Mouse (Mus musculus) hindbrain, embryonic 14.5 days (tissue): ENCODE measurements around the gene Gm38394. TPM values are rescaled to one million over a fixed set of nuclear protein-coding genes. Genes with fewer than 3 reads are reported as not detected.

ENCODE experiments used
- ATAC-seq: fragments of 200-750 bp; cut with Nextera tagmentation; 2 replicates; pipeline ENCODE4 v1.8.0; 2017; ENCODE audit warnings: moderate number of reproducible peaks, mild to moderate bottlenecking, moderate TSS enrichment, moderate library complexity; ENCODE audit not compliant: low FRiP score
- DNase-seq: peaks from one replicate; pipeline ENCODE4 v3.0.0-alpha.2; 2015; ENCODE audit warnings: low spot score
- H3K27ac ChIP-seq: fragments of 300-500 bp; sonication (generic); 2 replicates; pipeline ENCODE4 v1.5.1; 2014; ENCODE audit warnings: mild to moderate bottlenecking, moderate library complexity
- H3K27me3 ChIP-seq: fragments of 300-500 bp; sonication (generic); 2 replicates; pipeline ENCODE4 v1.6.1; 2014; ENCODE audit warnings: mild to moderate bottlenecking, low read length, mixed read lengths; ENCODE audit not compliant: control insufficient read depth, insufficient read depth
- H3K36me3 ChIP-seq: fragments of 300-500 bp; sonication (generic); replicated peaks from 2 replicates; pipeline ENCODE4 v1.6.1; 2014; ENCODE audit not compliant: control insufficient read depth, insufficient read depth
- H3K4me1 ChIP-seq: fragments of 300-500 bp; sonication (generic); replicated peaks from 2 replicates; pipeline ENCODE4 v1.6.1; 2014; ENCODE audit warnings: antibody characterized with exemption, low read length, mixed read lengths; ENCODE audit not compliant: control insufficient read depth, insufficient read depth
- H3K4me2 ChIP-seq: fragments of 300-500 bp; sonication (generic); replicated peaks from 2 replicates; pipeline ENCODE4 v1.6.1; 2014; ENCODE audit warnings: mild to moderate bottlenecking, moderate library complexity
- H3K4me3 ChIP-seq: fragments of 300-500 bp; sonication (generic); replicated peaks from 2 replicates; pipeline ENCODE4 v1.5.1; 2014; ENCODE audit warnings: mild to moderate bottlenecking, low read length
- H3K9ac ChIP-seq: fragments of 300-500 bp; sonication (generic); 2 replicates; pipeline ENCODE4 v1.6.1; 2014
- H3K9me3 ChIP-seq: fragments of 300-500 bp; sonication (generic); 2 replicates; pipeline ENCODE4 v1.6.1; 2016; ENCODE audit warnings: low read length; ENCODE audit not compliant: control insufficient read depth
- WGBS: fragments of 180-500 bp; shearing (Covaris S2); extraction: QIAGEN DNeasy Blood & Tissue Kit; methylation state at CpG from one replicate; pipeline ENCODE4 v1.1.7; 2014; 5-methylcytosine and 5-hydroxymethylcytosine counted together
- polyA plus RNA-seq: library from polyadenylated mRNA; unstranded; fragments of >200 nt; fragmentation: Nextera tagmentation; extraction: Ambion mirVana; gene quantifications from 2 replicates; pipeline ENCODE4 v1.2.1, GENCODE M21; 2014

Gm38394 gene
- polyA plus RNA-seq, 1 experiment from 2014 or later: 5.6 TPM

- Histone ChIP-seq H3K9me3 (no peaks in the 10 kb centered on the region), H3K9ac (no peak overlapping the region), H3K4me3 (no peak overlapping the region), H3K4me2 (no peak overlapping the region), H3K4me1 (0 out of 2 replicates have a peak, but pooled peaks cover 5% of the 10 kb centered on the region), H3K36me3 (no peaks in the 10 kb centered on the region), H3K27me3 (no peaks in the 10 kb centered on the region), H3K27ac (no peak overlapping the region)
- no peak for ATAC-seq
- WGBS: 45% methylated on average over 4 of the region's 4 CpGs
- no peak for DNase-seq
Observed at GRCm38 (mm10) chr1:133692195-133692594, 31.1 kb upstream of the Gm38394 start.

- ATAC-seq: no peak
- Histone ChIP-seq H3K36me3 (no peaks in the 10 kb centered on the region), H3K4me2 (no peak overlapping the region), H3K4me1 (0 out of 2 replicates have a peak, but pooled peaks cover 5% of the 10 kb centered on the region), H3K9me3 (no peaks in the 10 kb centered on the region), H3K4me3 (no peak overlapping the region), H3K9ac (no peak overlapping the region), H3K27me3 (no peaks in the 10 kb centered on the region), H3K27ac (no peak overlapping the region)
- WGBS: 92% methylated on average over 6 of the region's 6 CpGs
- DNase-seq: no peak
Observed at GRCm38 (mm10) chr1:133691046-133691445, 29.9 kb upstream of the Gm38394 start.

GRCm38 (mm10) chr1:133689897-133690296, 28.8 kb upstream of the Gm38394 start, which contains the start of gene Lax1:
Gene Lax1, minus strand, starts transcription at chr1:133690108.
- 60% methylated on average over 6 of the region's 6 CpGs for WGBS
- no peak for DNase-seq
- no peak for ATAC-seq

GRCm38 (mm10) chr1:133688301-133688700, 27.2 kb upstream of the Gm38394 start:
- H3K9me3 ChIP-seq: no peaks in the 10 kb centered on the region
- DNase-seq: no peak
- ATAC-seq: no peak
- H3K27me3 ChIP-seq: no peaks in the 10 kb centered on the region
- H3K27ac ChIP-seq: no peak overlapping the region
- no peaks in the 10 kb centered on the region for H3K36me3 ChIP-seq
- H3K4me2 ChIP-seq: no peak overlapping the region
- 79% methylated on average over 7 of the region's 7 CpGs for WGBS
- no peaks in the 10 kb centered on the region for H3K4me1 ChIP-seq
- H3K9ac ChIP-seq: no peak overlapping the region
- no peak overlapping the region for H3K4me3 ChIP-seq

More at GRCm38 (mm10) chr1:133689897-133690296, 28.8 kb upstream of the Gm38394 start, which contains the start of gene Lax1:
- Histone ChIP-seq H3K4me3 (no peak within 1 kb of the TSS), H3K36me3 (no peaks in the 10 kb centered on the region), H3K9ac (no peak within 1 kb of the TSS), H3K4me2 (no peak within 1 kb of the TSS), H3K27me3 (no peaks in the 10 kb centered on the region), H3K9me3 (no peaks in the 10 kb centered on the region), H3K27ac (no peak within 1 kb of the TSS), H3K4me1 (no peaks in the 10 kb centered on the region)

GRCm38 (mm10) chr1:133685749-133686519, 24.8 kb upstream of the Gm38394 start:
- Histone ChIP-seq H3K27me3 (no peaks in the 10 kb centered on the region), H3K9me3 (no peaks in the 10 kb centered on the region), H3K4me2 (no peak overlapping the region), H3K27ac (no peak overlapping the region), H3K36me3 (no peaks in the 10 kb centered on the region), H3K4me3 (no peak overlapping the region), H3K9ac (no peak overlapping the region), H3K4me1 (no peaks in the 10 kb centered on the region)
- no peak for ATAC-seq
- 82% methylated on average over 10 of the region's 10 CpGs for WGBS
- no peak for DNase-seq

GRCm38 (mm10) chr1:133671801-133672200, 10.7 kb upstream of the Gm38394 start:
- DNase-seq (no peak), ATAC-seq (no peak)
- H3K9me3 ChIP-seq: no peaks in the 10 kb centered on the region
- H3K9ac ChIP-seq: no peak overlapping the region
- H3K36me3 ChIP-seq: no peaks in the 10 kb centered on the region
- no peak overlapping the region for H3K27ac ChIP-seq
- H3K27me3 ChIP-seq: no peaks in the 10 kb centered on the region
- 75% methylated on average over 3 of the region's 3 CpGs for WGBS
- H3K4me3 ChIP-seq: no peak overlapping the region
- H3K4me1 ChIP-seq: no peaks in the 10 kb centered on the region
- H3K4me2 ChIP-seq: no peak overlapping the region

GRCm38 (mm10) chr1:133671266-133671665, 10.1 kb upstream of the Gm38394 start:
- no peak for ATAC-seq
- no peak overlapping the region for H3K4me3 ChIP-seq
- WGBS: 88% methylated on average over 3 of the region's 3 CpGs
- H3K4me1 ChIP-seq: no peaks in the 10 kb centered on the region
- no peak for DNase-seq
- no peaks in the 10 kb centered on the region for H3K27me3 ChIP-seq
- no peak overlapping the region for H3K9ac ChIP-seq
- H3K27ac ChIP-seq: no peak overlapping the region
- no peak overlapping the region for H3K4me2 ChIP-seq
- no peaks in the 10 kb centered on the region for H3K9me3 ChIP-seq
- H3K36me3 ChIP-seq: no peaks in the 10 kb centered on the region

GRCm38 (mm10) chr1:133670776-133671175, 9.7 kb upstream of the Gm38394 start:
- H3K36me3 ChIP-seq: no peaks in the 10 kb centered on the region
- ATAC-seq (no peak), DNase-seq (no peak)
- H3K4me2 ChIP-seq: no peak overlapping the region
- H3K9me3 ChIP-seq: no peaks in the 10 kb centered on the region
- no peak overlapping the region for H3K9ac ChIP-seq
- 90% methylated on average over 6 of the region's 6 CpGs for WGBS
- H3K27me3 ChIP-seq: no peaks in the 10 kb centered on the region
- no peak overlapping the region for H3K27ac ChIP-seq
- no peak overlapping the region for H3K4me3 ChIP-seq
- H3K4me1 ChIP-seq: no peaks in the 10 kb centered on the region

GRCm38 (mm10) chr1:133670190-133670589, 9.1 kb upstream of the Gm38394 start:
- H3K36me3 ChIP-seq: no peaks in the 10 kb centered on the region
- ATAC-seq (no peak), DNase-seq (no peak)
- no peak overlapping the region for H3K9ac ChIP-seq
- no peaks in the 10 kb centered on the region for H3K27me3 ChIP-seq
- no peak overlapping the region for H3K4me2 ChIP-seq
- H3K27ac ChIP-seq: no peak overlapping the region
- 82% methylated on average over 12 of the region's 12 CpGs for WGBS
- no peaks in the 10 kb centered on the region for H3K9me3 ChIP-seq
- H3K4me3 ChIP-seq: no peak overlapping the region
- no peaks in the 10 kb centered on the region for H3K4me1 ChIP-seq
